Mouse (Mus musculus): ENCODE data around the gene Ucp3.

The Ucp3 gene

GRCm38 (mm10) chr7:100472777-100473176 lies at the start of gene Ucp3:
Gene Ucp3, plus strand, starts transcription at chr7:100472990.
- DNase-seq (ENCODE audit: low read depth, low spot score): no peak

DNA sequence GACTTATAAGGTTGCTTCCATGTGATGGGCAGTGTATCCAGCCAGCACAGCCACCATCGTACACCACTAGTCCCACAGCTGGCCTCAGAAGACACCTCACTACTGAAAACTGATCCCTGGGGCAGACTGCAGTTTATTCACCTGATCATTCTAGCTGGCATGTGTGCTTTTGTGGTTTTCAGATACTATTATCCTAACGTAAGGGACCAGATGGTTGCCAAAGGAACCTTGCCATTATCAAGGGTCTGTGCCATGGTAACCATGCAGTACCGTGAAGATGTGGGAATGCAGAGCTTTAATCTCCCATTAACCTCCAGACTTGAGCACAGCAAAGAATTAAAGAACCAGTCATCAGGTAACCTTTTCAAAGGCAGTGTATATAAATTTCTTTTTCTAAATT lies 47.0 kb upstream of the Ucp3 start:
- no peak for DNase-seq (ENCODE audit: low read depth, low spot score)

- DNase-seq (ENCODE audit: low read depth, low spot score): peak; percentile 4
Observed at GRCm38 (mm10) chr7:100429102-100429501, 43.7 kb upstream of the Ucp3 start.

DNA sequence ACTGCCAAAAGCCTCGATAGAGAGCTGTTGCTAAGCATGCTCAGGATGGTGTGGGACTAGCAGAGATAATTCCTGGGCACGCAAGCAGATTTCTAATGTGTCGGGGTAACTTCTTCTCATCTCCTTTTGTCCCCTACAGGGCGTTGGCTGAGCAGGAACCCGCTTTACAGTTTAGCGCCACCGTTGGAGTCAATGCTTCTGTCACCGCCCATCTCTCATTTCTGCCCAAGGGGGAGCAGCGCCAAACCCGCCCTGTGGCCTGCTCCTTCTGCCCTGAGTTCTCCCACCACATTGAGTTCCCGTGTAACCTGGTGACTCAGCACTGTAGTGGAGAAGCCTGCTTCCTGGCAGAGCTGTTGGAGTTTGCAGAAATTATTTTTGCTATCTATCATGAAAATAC lies 42.9 kb upstream of the Ucp3 start:
- no peak for DNase-seq (ENCODE audit: low read depth, low spot score)

DNA sequence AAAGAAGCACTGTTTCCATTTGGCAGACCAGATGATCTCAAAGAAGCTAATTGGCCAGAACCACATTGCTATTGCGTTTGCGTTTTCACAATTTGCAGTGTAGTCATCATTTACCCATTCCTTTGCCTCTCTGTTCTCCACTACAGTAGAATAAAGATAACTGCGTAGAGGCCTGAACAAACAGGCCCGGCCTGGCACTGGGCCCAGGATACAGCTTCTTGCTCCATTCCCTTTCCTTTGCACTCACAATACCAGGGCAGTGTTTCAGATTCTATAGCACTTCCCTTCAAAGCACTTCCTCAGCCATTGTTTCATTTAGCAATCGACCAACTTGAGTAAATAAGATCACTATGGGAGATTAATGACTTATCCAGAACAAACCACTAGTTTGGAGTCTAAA lies 41.7 kb upstream of the Ucp3 start:
- DNase-seq (ENCODE audit: low read depth, low spot score): no peak

GRCm38 (mm10) chr7:100433295-100433694 lies 39.5 kb upstream of the Ucp3 start:
- no peak for DNase-seq (ENCODE audit: low read depth, low spot score)

GRCm38 (mm10) chr7:100443728-100444127 lies 29.1 kb upstream of the Ucp3 start:
- no peak for DNase-seq (ENCODE audit: low read depth, low spot score)

- no peak for DNase-seq (ENCODE audit: low read depth, low spot score)
Observed at GRCm38 (mm10) chr7:100446271-100446670, 26.5 kb upstream of the Ucp3 start.

DNA sequence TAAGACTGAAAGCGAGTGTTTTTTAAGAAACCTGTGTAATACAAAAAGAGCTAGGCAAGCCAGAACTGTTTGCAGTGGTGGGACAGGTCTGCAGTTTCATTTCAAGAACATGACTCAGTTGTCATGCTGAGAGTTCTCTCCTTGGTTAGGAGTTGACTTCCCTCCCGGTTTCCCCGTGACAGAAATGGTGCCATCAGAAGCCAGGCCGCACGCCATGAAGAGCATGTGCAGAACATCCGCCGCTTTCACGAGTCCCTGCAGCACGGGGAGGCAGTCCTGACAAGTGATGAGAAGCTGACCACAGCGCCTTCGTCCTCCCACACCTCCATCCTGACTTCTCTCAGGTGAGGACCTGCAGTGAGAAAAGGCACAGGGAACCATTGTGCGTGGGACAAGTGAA lies 24.3 kb upstream of the Ucp3 start:
- DNase-seq (ENCODE audit: low read depth, low spot score): no peak

GRCm38 (mm10) chr7:100448985-100449384 lies 23.8 kb upstream of the Ucp3 start:
- DNase-seq (ENCODE audit: low read depth, low spot score): no peak

GRCm38 (mm10) chr7:100458153-100458552 lies 14.6 kb upstream of the Ucp3 start:
- no peak for DNase-seq (ENCODE audit: low read depth, low spot score)

DNA sequence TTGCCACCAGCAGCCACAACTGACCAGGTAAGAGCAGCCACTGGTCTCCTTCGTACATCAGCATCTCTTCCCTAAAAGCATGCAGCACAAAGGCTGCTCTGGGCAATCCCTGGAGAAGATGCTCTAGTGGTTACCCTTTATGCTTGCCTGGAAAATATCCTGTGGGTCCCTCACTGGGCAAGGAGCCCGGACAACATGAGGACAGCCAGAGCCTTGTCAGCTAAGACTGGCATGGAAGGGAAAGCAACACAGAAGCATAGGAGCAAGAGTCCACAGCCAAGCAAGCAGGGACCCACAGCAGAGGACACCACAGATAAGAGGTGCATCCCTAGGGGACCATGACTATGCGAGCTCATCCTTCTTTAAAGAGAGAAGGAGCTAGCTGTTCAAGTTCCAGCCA lies 12.9 kb upstream of the Ucp3 start:
- DNase-seq (ENCODE audit: low read depth, low spot score): no peak

DNA sequence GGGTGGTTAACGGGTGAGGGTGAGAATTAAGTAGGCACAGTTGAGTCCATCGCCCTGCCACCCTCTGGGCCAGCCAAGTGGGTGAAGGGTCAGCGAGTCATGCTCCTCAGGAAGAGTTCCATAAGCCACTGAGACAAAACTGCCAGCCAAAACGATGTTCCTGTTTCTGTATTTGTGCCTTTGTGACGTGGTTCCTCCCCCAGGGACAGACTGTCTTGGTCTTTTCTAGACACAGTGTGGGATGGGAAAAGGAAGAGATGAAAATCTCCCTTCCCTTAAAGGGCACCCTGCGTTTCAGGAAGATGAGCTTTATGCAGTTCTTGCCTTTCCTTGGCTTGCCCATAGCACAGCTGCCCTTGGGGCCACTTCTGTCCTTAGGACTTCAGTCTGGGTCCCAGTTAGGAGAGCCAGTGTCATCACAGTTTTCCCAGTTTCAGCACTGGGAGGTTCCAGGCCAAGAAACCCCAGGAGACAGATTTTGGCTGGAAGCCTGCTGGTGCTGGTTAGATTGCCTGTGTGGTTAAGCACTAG lies 11.1 kb upstream of the Ucp3 start:
- DNase-seq (ENCODE audit: low read depth, low spot score): no peak

DNA sequence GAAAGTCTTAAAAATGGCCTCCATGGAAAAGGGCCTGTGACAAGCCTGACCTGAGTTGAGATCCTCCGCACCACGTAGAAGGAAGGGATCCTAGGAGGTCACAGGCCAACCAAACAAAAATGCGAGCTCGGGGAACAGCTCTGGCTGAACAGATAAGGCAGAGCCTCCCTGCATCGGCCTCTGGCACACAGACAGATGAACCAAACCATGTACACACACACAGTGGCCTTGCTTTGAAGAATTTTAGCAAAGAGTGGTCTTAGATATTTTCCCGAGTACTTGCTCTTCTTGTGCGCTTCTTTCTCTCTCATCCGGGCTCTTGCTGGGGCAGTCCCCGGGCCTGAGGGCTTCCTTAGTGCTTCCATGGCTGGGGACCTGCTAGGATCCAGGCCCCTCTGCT lies 9.6 kb upstream of the Ucp3 start:
- DNase-seq (ENCODE audit: low read depth, low spot score): no peak

DNA sequence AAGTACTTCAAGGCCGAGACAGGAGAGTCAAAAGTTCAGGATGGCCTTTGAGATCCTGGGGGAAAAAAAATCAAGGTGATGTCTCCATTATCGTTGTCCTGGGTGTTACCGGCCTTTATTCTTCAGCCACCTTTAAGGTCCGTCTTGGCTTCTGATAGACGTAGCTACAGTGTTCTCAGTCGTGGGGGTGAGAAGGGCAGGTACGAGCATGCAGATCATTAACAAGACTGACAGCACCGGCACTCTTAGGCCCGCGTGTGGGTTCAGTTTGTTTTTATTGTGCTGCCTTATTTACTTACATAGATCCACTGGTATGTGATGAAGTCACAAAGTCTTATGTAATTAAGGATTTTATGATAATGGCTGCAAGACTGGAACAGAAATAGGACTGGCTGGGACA lies 9.0 kb upstream of the Ucp3 start:
- no peak for DNase-seq (ENCODE audit: low read depth, low spot score)

DNA sequence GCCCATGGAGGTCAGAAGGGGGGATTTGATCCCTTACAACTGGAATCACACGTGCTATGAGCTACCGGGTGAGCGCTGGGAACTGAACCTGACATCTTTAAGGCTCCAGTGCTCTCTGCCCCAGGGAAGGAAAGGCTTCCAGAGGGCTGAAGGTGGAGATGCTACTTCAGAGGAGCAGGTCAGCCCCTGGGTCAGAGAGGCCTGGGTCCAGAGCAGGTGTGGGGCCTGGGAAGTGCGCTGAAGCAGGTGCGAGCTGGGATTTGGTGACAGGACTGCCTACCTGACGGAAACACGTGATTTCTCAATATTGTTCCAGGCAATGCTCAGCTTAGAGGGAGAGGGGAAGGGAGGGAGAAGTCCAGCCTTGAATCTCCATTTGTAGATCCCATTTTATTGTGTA lies 8.5 kb upstream of the Ucp3 start:
- no peak for DNase-seq (ENCODE audit: low read depth, low spot score)

- DNase-seq (ENCODE audit: low read depth, low spot score): no peak
Observed at GRCm38 (mm10) chr7:100465248-100465647, 7.5 kb upstream of the Ucp3 start.

- no peak for DNase-seq (ENCODE audit: low read depth, low spot score)
Observed at GRCm38 (mm10) chr7:100465656-100466309, 7.0 kb upstream of the Ucp3 start.

- peak; percentile 16 for DNase-seq (ENCODE audit: low read depth, low spot score)
Observed at GRCm38 (mm10) chr7:100466781-100467510, 5.8 kb upstream of the Ucp3 start.

DNA sequence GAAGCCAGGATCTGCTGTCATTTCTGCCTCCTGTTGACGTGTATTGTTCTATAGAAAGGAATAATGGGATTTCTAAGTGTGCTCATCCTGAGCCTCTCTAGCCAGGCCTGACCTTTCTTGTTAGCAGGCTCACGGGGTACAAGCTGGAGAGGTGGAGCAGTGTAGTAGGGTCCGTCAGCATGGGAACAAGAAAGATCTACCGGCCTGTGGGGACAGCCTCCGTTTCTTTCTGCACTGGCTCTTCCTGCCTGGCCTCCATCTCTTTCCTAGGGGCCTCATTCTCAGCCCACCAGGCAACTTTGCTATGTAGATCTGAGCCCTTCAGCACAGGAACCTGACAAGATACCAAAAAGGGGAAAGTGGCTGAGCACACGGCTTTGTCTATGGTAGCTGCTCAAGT lies 4.0 kb upstream of the Ucp3 start:
- DNase-seq (ENCODE audit: low read depth, low spot score): no peak

DNA sequence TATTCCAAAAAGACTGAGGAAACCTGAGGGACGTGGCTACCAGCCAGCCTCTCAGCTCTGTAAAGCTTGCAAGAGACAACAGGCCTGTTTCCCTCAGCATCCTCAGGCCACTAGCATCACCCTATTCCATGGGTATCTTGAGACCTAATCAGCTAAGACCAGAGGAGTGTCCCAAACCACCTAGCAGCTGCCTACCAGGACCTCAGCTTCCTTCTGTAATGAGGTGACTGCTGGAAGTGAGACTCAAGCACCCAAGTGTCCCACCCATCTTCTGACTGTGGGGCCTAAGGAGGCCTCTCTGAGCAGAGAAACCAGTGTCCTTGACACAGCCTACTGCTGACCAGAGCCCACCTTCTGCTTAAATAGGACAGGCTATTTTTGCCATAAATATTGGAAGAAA lies 3.3 kb upstream of the Ucp3 start:
- DNase-seq (ENCODE audit: low read depth, low spot score): no peak

DNA sequence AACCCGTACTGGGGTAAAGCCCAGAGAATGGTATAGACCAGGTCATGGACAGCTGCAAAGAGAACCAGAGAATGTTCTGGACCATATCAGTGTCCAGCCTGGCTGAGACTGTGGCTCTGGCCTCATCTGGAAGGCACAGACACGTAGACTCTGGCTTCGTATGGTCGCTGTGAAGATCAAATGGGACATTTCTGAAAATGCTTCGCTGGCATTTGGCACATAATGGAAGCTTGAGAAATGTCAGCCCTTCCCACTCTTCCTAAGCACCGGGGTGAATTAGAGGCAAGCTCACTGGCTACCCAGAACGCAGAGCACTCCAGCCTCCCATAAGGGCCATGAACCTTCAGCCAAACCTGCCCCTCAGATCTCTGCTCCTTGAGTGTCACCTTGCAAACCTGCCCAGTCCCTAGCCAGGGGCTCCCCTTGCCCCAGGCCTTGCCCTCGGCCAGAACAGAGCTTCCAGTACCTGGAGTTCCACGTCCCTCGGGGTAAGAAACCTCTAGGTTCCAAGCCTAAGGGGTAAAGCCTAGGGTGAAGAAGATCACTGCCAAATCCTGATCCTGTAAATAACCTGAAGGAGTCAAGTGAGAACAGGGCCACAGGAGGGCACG lies 1.9 kb upstream of the Ucp3 start:
- no peak for DNase-seq (ENCODE audit: low read depth, low spot score)

- no peak for DNase-seq (ENCODE audit: low read depth, low spot score)
Observed at GRCm38 (mm10) chr7:100471407-100471797, 1.4 kb upstream of the Ucp3 start.

Measured in embryo, embryonic 11.5 days (tissue).